Mouse (Mus musculus) hindbrain, postnatal 0 days (tissue): ENCODE data around the gene Zdhhc18. TPM values are rescaled to one million over a fixed set of nuclear protein-coding genes. Genes with fewer than 3 reads are reported as not detected.

Source experiments
- ATAC-seq: fragments of 200-750 bp; cut with Nextera tagmentation; 2 replicates; pipeline ENCODE4 v1.8.0; 2017; ENCODE audit warnings: mild to moderate bottlenecking, moderate TSS enrichment, moderate library complexity
- DNase-seq: peaks from one replicate; pipeline ENCODE4 v3.0.0-alpha.2; 2015; ENCODE audit warnings: low spot score
- H3K27ac ChIP-seq: fragments of 300-500 bp; sonication (generic); 2 replicates; pipeline ENCODE4 v1.5.1; 2014; ENCODE audit warnings: mild to moderate bottlenecking
- H3K27me3 ChIP-seq: fragments of 300-500 bp; sonication (generic); 2 replicates; pipeline ENCODE4 v1.6.1; 2014; ENCODE audit warnings: low read length, mixed read lengths; ENCODE audit not compliant: insufficient read depth
- H3K36me3 ChIP-seq: fragments of 300-500 bp; sonication (generic); 2 replicates; pipeline ENCODE4 v1.6.1; 2014; ENCODE audit warnings: low read length, mixed read lengths; ENCODE audit not compliant: insufficient read depth
- H3K4me1 ChIP-seq: fragments of 300-500 bp; sonication (generic); 2 replicates; pipeline ENCODE4 v1.6.1; 2014; ENCODE audit warnings: antibody characterized with exemption, low read length, mixed read lengths; ENCODE audit not compliant: insufficient read depth
- H3K4me2 ChIP-seq: fragments of 300-500 bp; sonication (generic); 2 replicates; pipeline ENCODE4 v1.6.1; 2014; ENCODE audit warnings: low read depth, mild to moderate bottlenecking, low read length, moderate library complexity, mixed read lengths
- H3K4me3 ChIP-seq: fragments of 300-500 bp; sonication (generic); 2 replicates; pipeline ENCODE4 v1.5.1; 2014; ENCODE audit warnings: low read length
- H3K9ac ChIP-seq: fragments of 300-500 bp; sonication (generic); replicated peaks from 2 replicates; pipeline ENCODE4 v1.6.1; 2014; ENCODE audit warnings: mild to moderate bottlenecking, low read length, moderate library complexity, mixed read lengths
- H3K9me3 ChIP-seq: fragments of 300-500 bp; sonication (generic); 2 replicates; pipeline ENCODE4 v1.6.1; 2016; ENCODE audit warnings: low read length, mixed read lengths
- CTCF ChIP-seq: IDR thresholded peaks from 2 replicates; pipeline ENCODE4 v1.5.1; 2016; ENCODE audit warnings: antibody characterized with exemption, control low read depth, low read depth
- WGBS: fragments of 180-500 bp; shearing (Covaris S2); extraction: QIAGEN DNeasy Blood & Tissue Kit; methylation state at CpG from one replicate; pipeline ENCODE4 v1.1.7; 2014; 5-methylcytosine and 5-hydroxymethylcytosine counted together
- polyA plus RNA-seq: library from polyadenylated mRNA; unstranded; fragments of >200 nt; fragmentation: Nextera tagmentation; extraction: Ambion mirVana; gene quantifications from 2 replicates; pipeline ENCODE4 v1.2.1, GENCODE M21; 2015
- total RNA-seq: library from RNA; depleted of rRNA; stranded (reverse); fragments of >200 nt; gene quantifications from 2 replicates; pipeline ENCODE4 v1.2.3, GENCODE M21; 2014

The Zdhhc18 gene
- total and polyA plus RNA-seq, 2 experiments from 2014 or later = 8.2 to 22.6 TPM

GRCm38 (mm10) chr4:133577983-133578382, 72.0 kb downstream of the Zdhhc18 start:
- Histone ChIP-seq H3K36me3 (peaks cover 42% of the 10 kb centered on the region), H3K9me3 (no peaks in the 10 kb centered on the region), H3K27me3 (no peaks in the 10 kb centered on the region), H3K4me3 (no peak overlapping the region), H3K27ac (no peak overlapping the region), H3K4me1 (no peaks in the 10 kb centered on the region), H3K4me2 (no peak overlapping the region), H3K9ac (no peak overlapping the region)
- no peak for ATAC-seq
- no peak for DNase-seq
- 63% methylated on average over 12 of the region's 12 CpGs for WGBS
- TF ChIP-seq CTCF = no peak

- peak overlapping the region; percentile 83 for H3K4me3 ChIP-seq
- H3K9ac ChIP-seq = peak overlapping the region; percentile 80
- DNase-seq (no peak), ATAC-seq (peak; percentile 61)
- H3K27me3 ChIP-seq = no peaks in the 10 kb centered on the region
- H3K4me2 ChIP-seq = peak overlapping the region; percentile 73
- 2% methylated on average over 34 of the region's 41 CpGs for WGBS
- H3K36me3 ChIP-seq = peaks cover 15% of the 10 kb centered on the region; the same call in 1 of the 2 replicates
- peak overlapping the region; percentile 77; the same call in 1 of the 2 replicates for H3K27ac ChIP-seq
- H3K4me1 ChIP-seq = no peaks in the 10 kb centered on the region
- TF ChIP-seq CTCF = no peak
- no peaks in the 10 kb centered on the region for H3K9me3 ChIP-seq
These were observed 75.1 kb downstream of the Zdhhc18 start for GRCm38 (mm10) chr4:133574843-133575202.

DNA sequence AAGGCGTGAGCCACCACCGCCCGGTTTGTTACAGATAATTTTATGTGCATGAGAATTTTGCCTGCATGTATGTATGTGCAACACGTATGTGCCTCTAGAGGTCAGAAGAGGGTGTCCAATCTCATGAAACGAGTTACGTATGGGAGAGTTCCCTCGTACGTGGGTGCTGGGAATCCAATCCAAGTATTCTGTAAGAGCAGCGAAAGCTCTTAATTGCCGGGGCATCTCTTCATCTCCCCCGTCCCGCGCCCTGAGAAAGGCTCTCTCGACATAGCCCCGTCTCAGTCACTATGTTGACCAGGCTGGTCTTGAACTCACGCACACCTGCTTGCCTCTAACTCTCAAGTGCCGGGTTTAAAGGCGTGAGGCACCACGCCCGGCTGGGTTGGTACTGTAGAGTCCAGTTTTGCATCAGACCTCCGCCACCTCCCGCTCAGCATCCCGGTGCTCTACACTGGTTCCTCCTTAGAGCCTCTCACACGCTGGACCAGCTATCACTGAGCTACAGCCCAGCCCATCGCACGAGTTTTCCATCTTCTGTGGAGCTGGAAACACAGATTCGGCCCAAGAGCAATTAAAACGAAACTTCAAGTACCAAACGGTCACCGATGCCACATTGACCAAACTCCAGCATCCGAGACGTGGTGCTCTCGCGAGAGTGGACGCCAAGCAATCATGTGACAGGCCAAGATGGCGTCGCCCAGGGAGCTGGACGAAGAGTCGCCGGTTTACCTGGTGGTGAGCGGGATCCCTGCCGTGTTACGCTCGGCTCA, 75.7 kb downstream of the Zdhhc18 start, which contains the start of gene Gpatch3:
Gene Gpatch3, plus strand, starts transcription at position 676 of the 773 bp plus-strand sequence.
- WGBS = 6% methylated on average over 44 of the region's 44 CpGs
- Histone ChIP-seq H3K4me2 (peak within 1 kb of the TSS; percentile 73), H3K27me3 (no peaks in the 10 kb centered on the region), H3K27ac (peak within 1 kb of the TSS; percentile 77), H3K4me3 (peak within 1 kb of the TSS; percentile 83), H3K9ac (peak within 1 kb of the TSS; percentile 80), H3K4me1 (no peaks in the 10 kb centered on the region), H3K36me3 (peaks cover 9% of the 10 kb centered on the region; the same call in 1 of the 2 replicates), H3K9me3 (no peaks in the 10 kb centered on the region)
- TF ChIP-seq CTCF = peak; percentile 37; the same call in 1 of the 2 replicates
- ATAC-seq (peak; percentile 95), DNase-seq (peak; percentile 97)

GRCm38 (mm10) chr4:133570066-133570466, 79.9 kb downstream of the Zdhhc18 start:
- Histone ChIP-seq H3K9me3 (no peaks in the 10 kb centered on the region), H3K9ac (no peak overlapping the region), H3K4me2 (no peak overlapping the region), H3K4me1 (no peaks in the 10 kb centered on the region), H3K27ac (no peak overlapping the region), H3K4me3 (no peak overlapping the region), H3K36me3 (no peaks in the 10 kb centered on the region), H3K27me3 (no peaks in the 10 kb centered on the region)
- no peak for ATAC-seq
- WGBS = 53% methylated on average over 10 of the region's 10 CpGs
- no peak for TF ChIP-seq CTCF
- no peak for DNase-seq

DNA sequence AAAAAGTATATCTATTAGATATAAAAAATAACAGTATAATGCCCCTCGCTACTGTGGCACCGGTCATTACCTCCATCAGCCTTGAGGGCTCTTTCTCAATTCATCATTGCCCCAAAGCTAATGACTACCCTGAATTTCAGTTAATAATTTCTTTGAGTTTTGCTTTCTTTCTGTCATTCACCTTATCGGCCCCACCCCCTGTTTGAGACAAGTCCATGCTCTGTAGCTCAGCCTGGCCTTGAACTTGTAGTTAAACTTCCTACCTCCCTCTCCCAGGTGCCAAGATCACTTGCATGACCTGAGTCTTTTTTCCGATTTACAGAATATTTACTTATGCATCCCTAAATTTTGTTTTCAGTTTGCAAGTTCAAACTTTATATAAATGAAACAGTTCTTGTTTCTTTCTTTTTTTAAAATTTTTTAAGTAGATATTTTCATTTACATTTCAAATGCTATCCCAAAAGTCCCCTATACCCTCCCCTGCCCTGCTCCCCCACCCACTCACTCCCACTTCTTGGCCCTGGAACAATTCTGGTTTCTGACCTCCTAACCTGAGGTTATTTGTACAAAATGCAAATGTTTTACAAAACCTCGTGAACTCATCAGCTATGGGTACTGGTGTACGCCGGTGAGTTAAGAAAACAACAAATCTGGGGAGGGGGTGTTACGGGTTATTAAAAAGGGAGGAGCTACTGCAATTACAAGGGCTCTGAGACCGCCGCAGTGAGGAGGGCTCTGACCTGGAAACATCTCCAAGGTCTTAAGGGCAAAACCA, 80.5 kb downstream of the Zdhhc18 start:
- Histone ChIP-seq H3K4me2 (no peak overlapping the region), H3K4me3 (no peak overlapping the region), H3K27ac (no peak overlapping the region), H3K4me1 (no peaks in the 10 kb centered on the region), H3K9me3 (no peaks in the 10 kb centered on the region), H3K27me3 (no peaks in the 10 kb centered on the region), H3K36me3 (no peaks in the 10 kb centered on the region), H3K9ac (no peak overlapping the region)
- TF ChIP-seq CTCF = no peak
- DNase-seq = no peak
- no peak for ATAC-seq
- WGBS = 72% methylated on average over 10 of the region's 10 CpGs

GRCm38 (mm10) chr4:133567251-133567650, 82.7 kb downstream of the Zdhhc18 start:
- WGBS = 31% methylated on average over 8 of the region's 8 CpGs
- Histone ChIP-seq H3K27ac (no peak overlapping the region), H3K9ac (no peak overlapping the region), H3K4me3 (no peak overlapping the region), H3K27me3 (no peaks in the 10 kb centered on the region), H3K36me3 (no peaks in the 10 kb centered on the region), H3K9me3 (no peaks in the 10 kb centered on the region), H3K4me2 (no peak overlapping the region), H3K4me1 (no peaks in the 10 kb centered on the region)
- DNase-seq (no peak), ATAC-seq (no peak)
- no peak for TF ChIP-seq CTCF
